Mouse (Mus musculus): ENCODE data around the gene Snx15.
"Not testable (repeated sequence)": the region's sequence is repeated elsewhere in the genome, so short reads cannot be mapped to it uniquely, and the experiment has no call there.

Gene Snx15

DNA sequence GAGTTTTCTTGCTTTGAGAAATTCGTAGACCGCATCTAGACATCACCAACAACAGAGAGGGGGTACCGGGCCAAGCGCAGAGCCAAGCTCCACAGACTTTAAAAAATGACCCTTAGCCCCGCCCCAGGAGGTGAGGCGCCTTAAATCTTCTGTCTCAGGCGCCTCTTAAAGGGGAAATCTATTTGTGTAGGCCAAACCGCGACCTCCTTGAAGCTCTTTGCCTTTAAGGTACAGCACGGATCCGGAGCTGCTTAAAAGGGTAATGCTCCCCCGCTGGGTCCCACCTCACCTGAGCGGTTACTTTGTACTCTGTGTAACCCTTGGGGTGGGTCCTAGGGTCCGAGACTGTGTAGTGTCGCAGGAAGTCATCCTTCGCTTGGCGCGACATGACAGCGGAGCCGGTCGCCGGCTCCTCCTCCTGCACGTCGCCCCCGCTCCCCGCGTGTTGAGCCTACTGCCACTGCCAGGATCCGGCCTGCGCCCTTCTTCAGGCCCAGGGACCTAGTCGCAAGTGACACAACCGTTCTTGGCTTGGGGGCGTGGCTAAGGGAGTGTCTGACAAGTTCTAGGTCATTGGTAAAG is at the start of gene Snx15:
Gene Snx15, minus strand, starts transcription at position 545 of the 582 bp plus-strand sequence.
- peak; percentile 96 for DNase-seq

GRCm38 (mm10) chr19:6174771-6175170 is 46.7 kb upstream of the Snx15 start:
- DNase-seq, result no peak

- no peak for DNase-seq
Observed at GRCm38 (mm10) chr19:6171215-6171614, 43.1 kb upstream of the Snx15 start.

DNA sequence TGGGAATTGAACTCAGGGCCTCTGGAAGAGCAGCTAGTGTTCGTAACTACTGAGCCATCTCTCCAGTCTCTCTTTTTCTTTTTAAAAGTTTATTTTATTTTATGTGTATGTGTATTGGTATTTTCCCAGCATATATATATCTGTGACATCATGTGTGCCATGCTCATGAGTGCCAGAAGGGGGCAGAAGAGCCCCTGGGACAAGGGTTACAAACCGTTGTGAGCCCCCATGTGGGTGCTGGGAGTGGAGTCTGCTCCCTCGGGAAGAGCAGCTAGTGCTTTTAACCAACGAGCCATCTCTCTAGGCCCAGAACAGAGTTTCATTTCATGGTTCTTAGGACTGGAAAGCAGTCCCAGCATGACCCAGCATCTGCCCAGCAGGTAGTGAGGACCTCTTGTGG is 38.6 kb upstream of the Snx15 start:
- no peak for DNase-seq

DNA sequence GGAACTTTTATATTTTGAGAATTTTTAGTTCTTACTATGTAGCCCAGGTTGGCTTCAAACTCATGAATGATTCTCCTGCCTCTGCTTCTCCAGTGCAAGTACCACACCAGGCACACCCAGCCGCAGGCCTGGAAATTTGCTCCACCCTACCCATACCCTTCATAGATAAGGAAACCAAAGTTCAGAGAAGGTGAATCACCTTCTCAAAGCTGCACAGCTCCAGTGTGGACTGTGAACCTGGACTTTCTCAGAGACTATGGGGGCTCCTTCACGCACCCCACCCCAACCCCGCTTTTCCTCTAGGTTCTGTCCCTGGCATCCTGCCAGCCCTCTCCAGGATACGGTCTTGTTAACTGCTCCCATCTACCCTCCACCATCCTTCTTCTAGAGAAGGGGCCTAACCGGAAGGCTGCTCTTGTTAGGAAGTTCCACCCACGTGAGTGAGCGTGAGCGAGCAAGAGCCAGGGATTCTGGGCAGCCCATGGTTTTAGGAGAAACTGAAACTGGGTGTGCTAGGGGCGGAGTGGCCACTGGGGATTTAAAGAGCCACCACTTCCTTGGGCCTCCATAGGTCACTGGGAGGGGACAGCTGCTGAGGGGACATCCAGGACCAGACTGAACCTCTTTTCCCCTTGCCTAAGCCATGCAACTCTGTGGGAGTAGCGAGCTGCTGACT is 35.9 kb upstream of the Snx15 start:
- no peak for DNase-seq

DNA sequence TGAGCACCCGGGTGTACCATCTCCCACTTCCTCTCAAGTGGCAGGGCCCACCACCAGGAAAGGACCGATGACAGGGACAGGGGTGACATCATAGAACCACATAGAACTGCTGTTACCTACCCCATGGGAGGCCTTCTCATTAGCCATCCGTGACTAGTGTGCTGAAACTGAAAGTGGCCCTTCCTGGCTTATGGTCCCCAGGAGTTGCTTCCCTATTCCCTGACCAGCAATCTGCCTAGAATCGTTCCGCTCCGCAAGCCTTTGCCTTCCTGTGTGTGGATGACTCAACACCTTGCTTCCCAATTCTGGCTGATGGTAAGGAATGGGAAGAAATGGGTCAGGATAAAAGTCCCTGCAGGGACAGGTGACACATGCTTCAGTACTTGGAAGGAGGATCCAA is 29.1 kb upstream of the Snx15 start:
- no peak for DNase-seq

GRCm38 (mm10) chr19:6156372-6156771 is 28.3 kb upstream of the Snx15 start:
- DNase-seq, result no peak

GRCm38 (mm10) chr19:6155174-6155573 is 27.1 kb upstream of the Snx15 start:
- no peak for DNase-seq

- DNase-seq, result no peak
Observed at GRCm38 (mm10) chr19:6144842-6145241, 16.7 kb upstream of the Snx15 start.

DNA sequence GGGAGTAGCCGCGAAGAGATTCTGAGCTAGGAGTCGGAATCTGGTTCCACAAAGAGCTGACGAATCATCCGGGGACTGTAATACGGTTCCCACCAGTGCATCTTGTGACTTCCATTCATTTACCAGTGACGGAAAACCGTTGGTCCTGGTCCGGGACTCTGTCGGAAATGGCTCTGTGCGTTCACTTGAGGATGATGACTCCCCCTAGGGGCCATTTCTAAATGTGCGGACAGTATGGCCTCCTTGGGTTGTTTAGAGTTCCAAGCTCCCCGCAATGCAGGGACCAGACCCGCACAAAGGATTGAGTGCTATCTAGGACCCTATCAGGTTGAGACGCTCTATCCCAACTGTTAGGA is 13.3 kb upstream of the Snx15 start, which contains the start of gene Arl2:
Gene Arl2, minus strand, starts transcription at position 155 of the 356 bp plus-strand sequence.
- DNase-seq, result peak; percentile 85

DNA sequence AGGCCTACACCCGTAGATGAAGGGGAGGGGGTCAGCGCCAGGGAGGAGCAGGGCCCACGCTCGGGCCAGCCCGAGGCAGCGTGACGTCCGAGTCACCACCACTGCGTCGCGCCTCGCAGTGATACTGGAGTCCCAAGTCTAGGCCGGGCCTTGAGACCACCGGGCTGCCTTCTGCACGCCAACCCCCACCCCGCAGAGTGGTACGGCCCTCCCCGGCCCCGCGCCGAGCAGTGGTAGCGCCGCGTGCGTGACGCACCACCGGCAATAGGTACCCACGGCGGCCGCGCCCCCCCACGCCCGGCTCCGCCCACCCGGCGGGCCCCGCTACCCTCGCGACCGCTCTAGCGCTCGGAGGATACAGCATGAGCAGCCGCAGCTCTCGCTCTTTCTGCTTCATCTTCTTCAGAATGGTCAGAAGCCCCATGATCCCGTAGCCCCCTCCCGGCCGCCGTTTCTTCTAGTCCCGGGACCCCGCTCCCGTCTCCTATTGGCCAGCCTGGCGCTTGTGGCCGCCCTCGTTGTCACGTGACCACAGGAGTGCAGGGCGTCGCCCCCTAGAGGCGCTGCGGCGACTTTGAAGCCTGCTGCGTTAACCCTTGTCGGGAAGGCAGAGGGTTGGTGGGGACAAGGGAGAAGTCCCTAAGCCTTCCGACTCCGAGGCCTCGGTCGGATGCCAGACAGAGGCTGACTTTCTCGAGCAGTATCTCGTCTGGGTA is 12.7 kb upstream of the Snx15 start, which contains the start of gene Batf2:
Gene Batf2, plus strand, starts transcription at position 306 of the 716 bp plus-strand sequence.
- peak; percentile 92 for DNase-seq

DNA sequence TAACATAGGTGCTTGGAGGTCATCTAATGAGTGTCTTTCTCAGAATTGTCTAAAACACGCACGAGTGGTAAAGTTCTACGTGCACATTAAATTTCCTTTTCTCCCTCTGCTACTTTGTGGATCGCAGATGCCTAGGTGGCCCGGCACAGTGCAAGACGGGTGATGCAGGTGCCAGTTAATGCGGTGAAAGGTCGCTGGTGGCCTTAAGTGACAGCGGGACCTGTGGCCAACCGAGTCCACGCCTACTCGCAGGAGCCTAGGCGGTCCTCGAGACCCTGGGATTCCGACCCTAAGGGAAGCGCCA is 12.2 kb upstream of the Snx15 start:
- no peak for DNase-seq

DNA sequence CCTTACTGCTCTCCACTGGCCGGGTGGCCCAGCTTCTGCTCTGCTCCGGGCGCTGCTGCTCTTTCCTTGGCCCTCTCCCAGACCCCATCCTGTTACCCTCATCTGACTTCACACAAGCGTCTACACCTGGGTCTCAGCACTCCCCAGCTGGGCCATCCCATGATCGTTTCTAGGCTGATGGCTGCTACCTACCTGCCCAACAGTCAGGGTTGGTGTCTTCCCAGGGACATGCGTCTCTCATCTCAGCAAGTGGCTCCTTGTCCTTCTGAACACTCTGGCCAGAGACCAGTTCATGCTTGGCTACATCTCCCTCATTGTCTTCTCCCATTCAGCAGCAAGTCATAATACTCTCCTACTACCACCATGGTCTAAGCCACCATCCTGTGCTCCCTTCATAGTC is 11.6 kb upstream of the Snx15 start:
- DNase-seq, result peak; percentile 49

- no peak for DNase-seq
Observed at GRCm38 (mm10) chr19:6136397-6136796, 8.3 kb upstream of the Snx15 start.

- DNase-seq, result not testable (repeated sequence)
Observed at GRCm38 (mm10) chr19:6133197-6133596, 5.1 kb upstream of the Snx15 start.

GRCm38 (mm10) chr19:6132171-6132827 is 4.2 kb upstream of the Snx15 start:
- no peak for DNase-seq

- not testable (repeated sequence) for DNase-seq
Observed at GRCm38 (mm10) chr19:6130414-6131128, 2.5 kb upstream of the Snx15 start.

DNA sequence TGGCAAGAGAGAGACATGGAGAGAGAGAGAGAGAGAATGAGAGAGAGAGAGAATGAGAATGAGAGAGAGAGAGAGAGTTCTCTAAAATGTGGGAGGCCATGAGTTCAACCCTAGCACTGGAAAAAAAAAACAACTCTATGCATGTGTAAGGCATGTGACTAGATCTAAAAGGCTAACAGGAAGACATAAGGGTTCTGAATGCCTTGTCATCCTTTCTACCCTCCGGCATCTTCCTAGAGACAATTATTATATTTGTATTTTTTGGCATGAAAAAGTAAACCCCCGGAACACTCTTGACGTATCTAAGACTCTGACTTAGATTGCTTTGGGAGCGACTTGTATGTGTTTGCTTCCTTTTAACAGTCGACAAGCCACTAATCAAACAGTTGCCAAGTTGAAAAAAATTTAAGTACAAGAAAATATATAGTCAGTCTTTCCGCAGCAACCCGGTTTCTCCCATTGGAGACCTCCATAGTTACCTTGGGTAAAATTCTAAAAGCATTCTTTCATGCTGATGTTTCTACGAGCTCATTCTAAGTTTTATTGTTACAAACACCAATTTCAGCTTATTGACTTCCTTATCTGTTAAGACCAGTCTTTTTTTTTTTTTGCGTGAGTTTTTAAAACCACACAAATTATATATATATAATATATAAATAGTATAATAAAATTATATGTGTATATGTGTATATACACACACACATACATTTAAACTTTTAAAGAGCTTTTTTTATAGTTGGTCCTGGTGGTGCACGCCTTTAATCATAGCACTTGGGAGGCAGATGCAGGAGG is 1.1 kb downstream of the Snx15 start:
- no peak for DNase-seq

DNA sequence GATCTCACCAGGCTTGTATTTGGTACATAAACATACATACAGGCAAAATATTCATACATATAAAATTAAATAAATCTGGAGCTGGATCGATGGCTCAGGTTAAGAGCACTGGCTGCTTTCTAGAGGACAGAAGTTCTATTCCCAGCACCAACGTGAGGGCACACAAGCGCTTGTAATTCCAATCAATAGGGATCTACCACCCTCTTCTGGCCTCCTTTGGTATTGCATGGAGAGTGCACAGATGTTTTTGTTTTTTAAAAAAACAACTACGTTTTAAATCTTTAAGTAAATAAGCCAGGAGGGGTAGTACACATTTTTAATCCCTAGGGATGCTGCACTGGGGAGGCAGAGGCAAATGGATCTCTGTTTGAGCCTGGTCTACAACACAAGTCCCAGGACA is 1.8 kb downstream of the Snx15 start:
- DNase-seq, result peak; percentile 65

- no peak for DNase-seq
Observed at GRCm38 (mm10) chr19:6124898-6125297, 3.2 kb downstream of the Snx15 start.

GRCm38 (mm10) chr19:6123330-6123729 is 4.8 kb downstream of the Snx15 start:
- DNase-seq, result no peak

- no peak for DNase-seq
Observed at GRCm38 (mm10) chr19:6121761-6122160, 6.3 kb downstream of the Snx15 start.

Measured in cerebellum, adult 8-10 months (tissue).